Mouse (Mus musculus) heart, embryonic 14.5 days (tissue): ENCODE measurements around the gene Olfr769. TPM values are rescaled to one million over a fixed set of nuclear protein-coding genes. Genes with fewer than 3 reads are reported as not detected.

Experiments used
- polyA plus RNA-seq: library from polyadenylated mRNA; unstranded; fragments of >200 nt; fragmentation: Nextera tagmentation; extraction: Ambion mirVana; gene quantifications from 2 replicates; pipeline ENCODE4 v1.2.1, GENCODE M21; 2014

The Olfr769 gene
- polyA plus RNA-seq, 1 experiment from 2014 or later, result not detected

Other genes starting within 250 kb of the Olfr769 start
- 2.3 and 3.4 TPM in 2 replicates for gene Gdf11, start 226.1 kb downstream of the Olfr769 start, polyA plus RNA-seq
- gene Cd63, start 216.9 kb downstream of the Olfr769 start, polyA plus RNA-seq, result 363 and 394 TPM in 2 replicates
- gene Rdh5, start 195.0 kb downstream of the Olfr769 start, polyA plus RNA-seq, result 7.7 and 11.5 TPM in 2 replicates
- gene Bloc1s1, start 193.8 kb downstream of the Olfr769 start, polyA plus RNA-seq, result 239 and 251 TPM in 2 replicates
- 3.7 and 3.9 TPM in 2 replicates for gene Itga7, start 184.0 kb downstream of the Olfr769 start, polyA plus RNA-seq
- 0.32 TPM in 1 of 2 replicates, not detected in the other for gene Mettl7b, start 156.9 kb downstream of the Olfr769 start, polyA plus RNA-seq
- not detected in 2 replicates for gene Olfr9, start 128.4 kb downstream of the Olfr769 start, polyA plus RNA-seq
- not detected in 2 replicates for gene Olfr763, start 107.1 kb downstream of the Olfr769 start, polyA plus RNA-seq
- not detected in 2 replicates for gene Olfr764-ps1, start 78.0 kb downstream of the Olfr769 start, polyA plus RNA-seq
- gene Olfr765, start 67.9 kb downstream of the Olfr769 start, polyA plus RNA-seq, result not detected in 2 replicates
- not detected in 2 replicates for gene Olfr766-ps1, start 48.9 kb downstream of the Olfr769 start, polyA plus RNA-seq
- gene Olfr767, start 35.0 kb downstream of the Olfr769 start, polyA plus RNA-seq, result not detected in 2 replicates
- gene Olfr768, start 18.5 kb downstream of the Olfr769 start, polyA plus RNA-seq, result not detected in 2 replicates
- gene Olfr770, start 21.1 kb upstream of the Olfr769 start, polyA plus RNA-seq, result not detected in 2 replicates
- gene Olfr771, start 46.9 kb upstream of the Olfr769 start, polyA plus RNA-seq, result not detected in 2 replicates
- gene Olfr772, start 60.1 kb upstream of the Olfr769 start, polyA plus RNA-seq, result not detected in 2 replicates
- gene Olfr773, start 69.6 kb upstream of the Olfr769 start, polyA plus RNA-seq, result not detected in 2 replicates
- gene Olfr774, start 118.3 kb upstream of the Olfr769 start, polyA plus RNA-seq, result not detected in 2 replicates
- not detected in 2 replicates for gene Olfr775, start 130.6 kb upstream of the Olfr769 start, polyA plus RNA-seq
- gene Olfr776, start 141.3 kb upstream of the Olfr769 start, polyA plus RNA-seq, result not detected in 2 replicates
- gene Olfr777, start 153.6 kb upstream of the Olfr769 start, polyA plus RNA-seq, result not detected in 2 replicates
- gene Olfr780, start 200.3 kb upstream of the Olfr769 start, polyA plus RNA-seq, result not detected in 2 replicates
- not detected in 2 replicates for gene Olfr781, start 211.0 kb upstream of the Olfr769 start, polyA plus RNA-seq
- gene Olfr782, start 231.0 kb upstream of the Olfr769 start, polyA plus RNA-seq, result not detected in 2 replicates